Mouse (Mus musculus): ENCODE measurements at regions not wholly inside any gene's neighbourhood (a gene's known extent, or its start where the extent isn't known, plus 50 kb on each side); places are given as distances from the start of the nearest gene placed in this dataset.

DNA sequence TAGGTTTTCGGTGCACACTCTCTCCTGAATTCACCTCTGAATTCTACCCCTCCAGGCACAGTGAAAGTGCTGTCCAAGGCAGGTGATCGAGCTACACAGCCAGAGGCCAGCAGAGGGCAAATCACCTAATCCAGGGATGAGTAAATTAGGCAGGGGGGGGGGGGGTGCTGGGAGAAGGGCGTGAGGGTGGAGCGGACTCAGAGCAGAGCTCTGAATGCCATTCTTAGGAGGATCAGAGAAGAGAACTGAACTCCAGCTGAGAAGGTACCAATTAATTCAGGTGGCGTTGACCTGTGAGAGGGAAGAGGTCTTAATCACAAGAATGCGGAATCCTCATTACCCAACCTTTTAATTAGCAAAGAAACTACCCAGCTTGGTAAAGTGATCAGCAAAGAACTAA, 183.5 kb downstream of the Lrrn1 start:
- TF ChIP-seq HCFC1 (IDR thresholded peaks at IDR 0.05; ENCODE audit: borderline replicate concordance, insufficient read depth, low read length) (no peak), CHD2 (IDR thresholded peaks at IDR 0.05; ENCODE audit: low read depth, low read length) (no peak), MAFK (IDR thresholded peaks at IDR 0.05; ENCODE audit: insufficient read depth, low read depth, low read length) (no peak)
